Mouse (Mus musculus): ENCODE results near the gene Ugt1a7c. TPM values are rescaled to one million over a fixed set of nuclear protein-coding genes. Genes with fewer than 3 reads are reported as not detected.
"Not testable (repeated sequence)": the region's sequence is repeated elsewhere in the genome, so short reads cannot be mapped to it uniquely, and the experiment has no call there.

Ugt1a7c gene
- 46.3 TPM for polyA plus RNA-seq (2021)

GRCm38 (mm10) chr1:88094941-88095492 is at the start of gene Ugt1a7c:
TSS of gene Ugt1a7c (plus strand) at chr1:88095062.
- DNase-seq (ENCODE audit: low read depth, low spot score): peak; percentile 55
- in situ Hi-C loops (cut with MboI; ENCODE audit: low pct_unique_long_range_greater_than_20kb): no loop called here
- POLR2A ChIA-PET: no interaction called here

GRCm38 (mm10) chr1:88047408-88047807 is 47.5 kb upstream of the Ugt1a7c start:
- CTCF ChIA-PET; H3K27me3 ChIP-seq; DNase-seq (ENCODE audit: low read depth, low spot score); in situ Hi-C loops (cut with MboI; ENCODE audit: low pct_unique_long_range_greater_than_20kb); ATAC-seq; POLR2A ChIA-PET: not testable (repeated sequence)

More at GRCm38 (mm10) chr1:88094941-88095492, at the start of gene Ugt1a7c:
- H3K27me3 ChIP-seq: no peaks in the 10 kb centered on the region
- no peak for TF ChIP-seq CTCF (IDR thresholded peaks at IDR 0.05)
- CTCF ChIA-PET: interaction anchor here (1.0 kb wide), 1 partner anchor 193 kb away, joined by 4 read pairs; no protein-coding TSS in a partner anchor
- ATAC-seq: no peak

- in situ Hi-C loops (cut with MboI; ENCODE audit: low pct_unique_long_range_greater_than_20kb): no loop called here
- no peak for TF ChIP-seq CTCF (IDR thresholded peaks at IDR 0.05)
- no peak for ATAC-seq
- H3K27me3 ChIP-seq: no peaks in the 10 kb centered on the region
- POLR2A ChIA-PET: no interaction called here
- CTCF ChIA-PET: no interaction called here
- DNase-seq (ENCODE audit: low read depth, low spot score): no peak
Observed at GRCm38 (mm10) chr1:88055088-88055487, 39.8 kb upstream of the Ugt1a7c start, which contains the start of gene Ugt1a10. TSS of gene Ugt1a10 (plus strand) at chr1:88055388.

GRCm38 (mm10) chr1:88066472-88067102 is 28.3 kb upstream of the Ugt1a7c start:
- CTCF ChIA-PET; H3K27me3 ChIP-seq; in situ Hi-C loops (cut with MboI; ENCODE audit: low pct_unique_long_range_greater_than_20kb); DNase-seq (ENCODE audit: low read depth, low spot score); POLR2A ChIA-PET: not testable (repeated sequence)
- peak; percentile 35 for ATAC-seq

- no peak for TF ChIP-seq CTCF (IDR thresholded peaks at IDR 0.05)
- H3K27me3 ChIP-seq: peaks cover 10% of the 10 kb centered on the region
- in situ Hi-C loops (cut with MboI; ENCODE audit: low pct_unique_long_range_greater_than_20kb): loop anchor here (10.0 kb wide), 1 partner anchor 46 kb away; no protein-coding TSS in a partner anchor
- ATAC-seq: no peak
- POLR2A ChIA-PET: no interaction called here
- no peak for DNase-seq (ENCODE audit: low read depth, low spot score)
- CTCF ChIA-PET: no interaction called here
Observed at GRCm38 (mm10) chr1:88070495-88070894, 24.4 kb upstream of the Ugt1a7c start, which contains the start of gene Ugt1a9. TSS of gene Ugt1a9 (plus strand) at chr1:88070800.

- TF ChIP-seq CTCF (IDR thresholded peaks at IDR 0.05): no peak
- peaks cover 10% of the 10 kb centered on the region for H3K27me3 ChIP-seq
- no peak for DNase-seq (ENCODE audit: low read depth, low spot score)
- no peak for ATAC-seq
- CTCF ChIA-PET: no interaction called here
- POLR2A ChIA-PET: no interaction called here
- in situ Hi-C loops (cut with MboI; ENCODE audit: low pct_unique_long_range_greater_than_20kb): loop anchor here (10.0 kb wide), 1 partner anchor 46 kb away; no protein-coding TSS in a partner anchor
Observed at GRCm38 (mm10) chr1:88070902-88071301, 24.0 kb upstream of the Ugt1a7c start.

GRCm38 (mm10) chr1:88074471-88074870 is 20.4 kb upstream of the Ugt1a7c start:
- ChIA-PET CTCF (no interaction called here), POLR2A (no interaction called here)
- in situ Hi-C loops (cut with MboI; ENCODE audit: low pct_unique_long_range_greater_than_20kb): loop anchor here (10.0 kb wide), 1 partner anchor 50 kb away; no protein-coding TSS in a partner anchor
- H3K27me3 ChIP-seq: peaks cover 16% of the 10 kb centered on the region
- ATAC-seq (no peak), DNase-seq (ENCODE audit: low read depth, low spot score) (no peak)
- no peak for TF ChIP-seq CTCF (IDR thresholded peaks at IDR 0.05)

- H3K27me3 ChIP-seq: peaks cover 17% of the 10 kb centered on the region
- ChIA-PET CTCF (no interaction called here), POLR2A (no interaction called here)
- no peak for DNase-seq (ENCODE audit: low read depth, low spot score)
- no peak for TF ChIP-seq CTCF (IDR thresholded peaks at IDR 0.05)
- no peak for ATAC-seq
- in situ Hi-C loops (cut with MboI; ENCODE audit: low pct_unique_long_range_greater_than_20kb): loop anchor here (10.0 kb wide), 1 partner anchor 52 kb away; no protein-coding TSS in a partner anchor
Observed at GRCm38 (mm10) chr1:88077128-88077527, 17.7 kb upstream of the Ugt1a7c start.

- ATAC-seq: no peak
- ChIA-PET POLR2A (no interaction called here), CTCF (no interaction called here)
- peaks cover 12% of the 10 kb centered on the region for H3K27me3 ChIP-seq
- in situ Hi-C loops (cut with MboI; ENCODE audit: low pct_unique_long_range_greater_than_20kb): no loop called here
- no peak for DNase-seq (ENCODE audit: low read depth, low spot score)
- no peak for TF ChIP-seq CTCF (IDR thresholded peaks at IDR 0.05)
Observed at GRCm38 (mm10) chr1:88081670-88082069, 13.2 kb upstream of the Ugt1a7c start.

- in situ Hi-C loops (cut with MboI; ENCODE audit: low pct_unique_long_range_greater_than_20kb): no loop called here
- ChIA-PET POLR2A (no interaction called here), CTCF (no interaction called here)
- H3K27me3 ChIP-seq: no peaks in the 10 kb centered on the region
- DNase-seq (ENCODE audit: low read depth, low spot score): no peak
- ATAC-seq: no peak
- no peak for TF ChIP-seq CTCF (IDR thresholded peaks at IDR 0.05)
Observed at GRCm38 (mm10) chr1:88086125-88086524, 8.7 kb upstream of the Ugt1a7c start.

GRCm38 (mm10) chr1:88087513-88087912 is 7.3 kb upstream of the Ugt1a7c start, which contains the start of gene Ugt1a8:
TSS of gene Ugt1a8 (plus strand) at chr1:88087813.
- no peaks in the 10 kb centered on the region for H3K27me3 ChIP-seq
- CTCF ChIA-PET: no interaction called here
- in situ Hi-C loops (cut with MboI; ENCODE audit: low pct_unique_long_range_greater_than_20kb): no loop called here
- no peak for TF ChIP-seq CTCF (IDR thresholded peaks at IDR 0.05)
- POLR2A ChIA-PET: no interaction called here
- no peak for ATAC-seq
- DNase-seq (ENCODE audit: low read depth, low spot score): no peak
